Comparison of ENCODE assay signal across 8 mouse cellular contexts in the genomic region with DNA sequence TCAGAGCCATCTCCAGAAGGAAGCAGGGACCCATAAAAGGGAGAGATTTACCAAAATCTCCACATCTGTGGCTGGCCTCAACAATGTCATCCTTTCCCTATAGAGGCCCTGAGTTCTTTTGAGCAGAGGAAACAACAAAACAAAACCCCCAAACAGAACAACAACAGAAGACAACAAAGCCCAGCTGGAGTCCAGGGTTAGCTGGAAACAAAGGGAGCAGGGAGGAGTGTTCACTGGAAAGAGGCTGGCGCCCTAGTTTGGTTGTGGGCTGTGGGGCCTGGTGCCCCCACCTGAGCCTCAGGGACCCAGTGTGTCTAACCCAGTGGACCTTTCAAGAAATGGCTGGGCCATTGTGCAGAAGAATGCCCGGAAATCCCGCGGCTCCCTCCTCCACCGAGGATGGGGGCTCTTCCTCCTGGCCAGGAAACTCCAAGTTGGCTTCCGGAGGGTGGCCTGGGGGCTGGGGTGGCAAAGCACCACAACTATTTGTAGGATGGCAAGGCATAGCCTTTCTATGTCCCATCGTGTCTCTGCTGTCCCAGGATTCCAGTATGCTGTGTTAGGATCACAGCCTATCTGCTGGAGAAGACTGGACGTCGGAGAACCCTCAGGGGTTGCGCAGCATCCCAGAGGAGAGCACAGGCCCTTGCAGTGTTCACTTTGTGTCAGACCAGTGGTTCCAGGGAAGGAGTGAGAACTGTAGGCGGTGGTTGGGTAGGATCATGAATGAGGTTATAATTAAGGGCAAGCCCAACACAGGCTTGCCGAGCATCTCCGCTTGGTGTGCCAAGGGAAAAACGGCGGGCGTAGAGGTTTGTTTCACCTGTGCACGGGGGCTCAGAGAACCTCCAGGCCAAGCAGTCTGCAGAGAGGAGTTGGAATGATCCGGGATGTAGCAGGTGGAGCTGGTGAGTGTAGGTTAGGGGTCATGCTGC. TPM values are rescaled to one million over a fixed set of nuclear protein-coding genes. Genes with fewer than 3 reads are reported as not detected.
DNase-seq lines count a peak whose midpoint lies in the region; ATAC-seq and TF ChIP-seq lines count a peak whose summit lies in the region.

No protein-coding gene starts in this region.

- TF ChIP-seq CTCF in gastrocnemius, adult 2 months (IDR thresholded peaks at IDR 0.05), result no peak

- intact Hi-C loops in gastrocnemius, adult 2 months (cut with DNase I), result no loop called here
- intact Hi-C loops in gastrocnemius, postnatal 36 days (cut with DNase I), result loop anchor here (5.0 kb wide), 1 partner anchor 74 kb away; no protein-coding TSS in a partner anchor

- H3K4me2 ChIP-seq in heart, embryonic 14.5 days (ENCODE audit: low read length), result peak overlapping the region; percentile 86
- H3K4me2 ChIP-seq in midbrain, embryonic 12.5 days (replicated peaks), result peak overlapping the region; percentile 53

- H3K4me1 ChIP-seq in heart, embryonic 14.5 days (ENCODE audit: control insufficient read depth in 2 of 2, insufficient read depth in 2 of 2, low read length in 2 of 2), result peaks cover 0 to 14% of the 10 kb centered on the region in 2 experiments; a peak in 3 of 4 replicates
- peaks cover 21% of the 10 kb centered on the region for H3K4me1 ChIP-seq in limb, embryonic 10.5 days
- H3K4me1 ChIP-seq in midbrain, embryonic 12.5 days, result peaks cover 17% of the 10 kb centered on the region

- peak; percentile 51 for DNase-seq in gastrocnemius, adult 2 months
- DNase-seq in gastrocnemius, adult 18-20 months (ENCODE audit: low spot score), result no peak
- peak; percentile 39 for DNase-seq in limb, embryonic 10.5 days (ENCODE audit: low spot score)
- no peak for DNase-seq in gastrocnemius, postnatal 36 days
- DNase-seq in T-cell, adult 2 months (ENCODE audit: low spot score), result no peak

- no peak overlapping the region for H3K9ac ChIP-seq in heart, embryonic 14.5 days (ENCODE audit: low read length)
- H3K9ac ChIP-seq in midbrain, embryonic 12.5 days (replicated peaks), result no peak overlapping the region

- H3K4me3 ChIP-seq in gastrocnemius, adult 2 months, result peak overlapping the region; percentile 79
- H3K4me3 ChIP-seq in heart, embryonic 14.5 days (ENCODE audit: control insufficient read depth in 1 of 2, insufficient read depth in 1 of 2, low read depth in 1 of 2, low read length in 2 of 2), result peak overlapping the region; percentile 5 to 51; a peak in 1 of 4 replicates
- H3K4me3 ChIP-seq in limb, embryonic 10.5 days, result peak overlapping the region; percentile 51
- H3K4me3 ChIP-seq in midbrain, embryonic 12.5 days, result 0 out of 2 replicates have a peak overlapping the region, but pooled peaks have one; percentile 39

- H3K36me3 ChIP-seq in heart, embryonic 14.5 days (ENCODE audit: control insufficient read depth, insufficient read depth, low read length), result peaks cover 3% of the 10 kb centered on the region; the same call in 1 of the 2 replicates
- H3K36me3 ChIP-seq in limb, embryonic 10.5 days, result peaks cover 19% of the 10 kb centered on the region
- H3K36me3 ChIP-seq in midbrain, embryonic 12.5 days, result peaks cover 13% of the 10 kb centered on the region; the same call in 1 of the 2 replicates

- H3K27ac ChIP-seq in gastrocnemius, adult 2 months, result peak overlapping the region; percentile 85
- peak overlapping the region; percentile 23 to 29; a peak in 3 of 4 replicates for H3K27ac ChIP-seq in heart, embryonic 14.5 days (replicated peaks in 1 of 2; ENCODE audit: control insufficient read depth in 1 of 2, insufficient read depth in 1 of 2, low read depth in 2 of 2, low read length in 2 of 2)
- 0 out of 2 replicates have a peak overlapping the region, but pooled peaks have one; percentile 1 for H3K27ac ChIP-seq in limb, embryonic 10.5 days
- no peak overlapping the region for H3K27ac ChIP-seq in midbrain, embryonic 12.5 days (replicated peaks)

- ATAC-seq in heart, embryonic 14.5 days (ENCODE audit: insufficient number of reproducible peaks, insufficient read depth, low FRiP score, low read depth), result peak; percentile 33; the same call in 1 of the 2 replicates
- no peak for ATAC-seq in midbrain, embryonic 12.5 days (ENCODE audit: low FRiP score, low read depth)
- ATAC-seq in inflammation-experienced regulatory T-cells, adult 6 months, result no peak

- WGBS in heart, embryonic 14.5 days, result 43% methylated on average over 18 of the region's 18 CpGs
- WGBS in limb, embryonic 10.5 days, result 34% methylated on average over 18 of the region's 18 CpGs
- WGBS in midbrain, embryonic 12.5 days, result 24% methylated on average over 18 of the region's 18 CpGs

- H3K9me3 ChIP-seq in heart, embryonic 14.5 days (ENCODE audit: control insufficient read depth, low read length), result 0 out of 2 replicates have a peak, but pooled peaks cover 3% of the 10 kb centered on the region
- H3K9me3 ChIP-seq in limb, embryonic 10.5 days (replicated peaks), result no peaks in the 10 kb centered on the region
- no peaks in the 10 kb centered on the region for H3K9me3 ChIP-seq in midbrain, embryonic 12.5 days

- peaks cover 40% of the 10 kb centered on the region for H3K27me3 ChIP-seq in heart, embryonic 14.5 days (ENCODE audit: control insufficient read depth, insufficient read depth, low read length)
- H3K27me3 ChIP-seq in limb, embryonic 10.5 days (ENCODE audit: low read depth, poor library complexity, severe bottlenecking), result peaks cover 64% of the 10 kb centered on the region
- peaks cover 58% of the 10 kb centered on the region for H3K27me3 ChIP-seq in midbrain, embryonic 12.5 days

RNA-seq across cellular contexts. Expression of gene Cldn5, which starts 0.8 kb away (rescaled TPM):
- 1 to 10 TPM; 5.0 to 9.5 TPM for total RNA-seq in gastrocnemius, adult 2 months (2021)
- total RNA-seq in gastrocnemius, adult 18-20 months (2021), result 1 to 10 TPM; 3.3 to 9.9 TPM
- 19.5 and 22.7 TPM in 2 replicates for polyA plus RNA-seq in heart, embryonic 14.5 days (2014; fragmentation: Nextera tagmentation; extraction: Ambion mirVana)
- polyA plus RNA-seq in limb, embryonic 10.5 days (2016; fragmentation: Nextera tagmentation; extraction: Ambion mirVana), result 18.7 and 21.4 TPM in 2 replicates
- polyA plus RNA-seq in midbrain, embryonic 12.5 days (2016; fragmentation: Nextera tagmentation; extraction: Ambion mirVana), result 34.6 and 39.2 TPM in 2 replicates
- not detected for polyA plus RNA-seq in inflammation-experienced regulatory T-cells, adult 6 months (2017; shearing (Covaris generic))
- total RNA-seq in gastrocnemius, postnatal 36 days (2021), result 10 to 100 TPM in 1 of 2 experiments, 1 to 10 TPM in 1; 9.5 to 13.5 TPM

RNA-seq across cellular contexts. Expression of gene Ufd1, which starts 35.7 kb away (rescaled TPM):
- 10 to 100 TPM; 43.8 to 50.1 TPM for total RNA-seq in gastrocnemius, adult 2 months (2021)
- total RNA-seq in gastrocnemius, adult 18-20 months (2021), result 10 to 100 TPM; 37.7 to 46.0 TPM
- 65.8 and 70.3 TPM in 2 replicates for polyA plus RNA-seq in heart, embryonic 14.5 days (2014; fragmentation: Nextera tagmentation; extraction: Ambion mirVana)
- polyA plus RNA-seq in limb, embryonic 10.5 days (2016; fragmentation: Nextera tagmentation; extraction: Ambion mirVana), result 99.3 and 118 TPM in 2 replicates
- 104 and 107 TPM in 2 replicates for polyA plus RNA-seq in midbrain, embryonic 12.5 days (2016; fragmentation: Nextera tagmentation; extraction: Ambion mirVana)
- polyA plus RNA-seq in inflammation-experienced regulatory T-cells, adult 6 months (2017; shearing (Covaris generic)), result 100 to 1,000 TPM; 119 to 181 (median 138) TPM
- 10 to 100 TPM; 40.3 to 46.4 TPM for total RNA-seq in gastrocnemius, postnatal 36 days (2021)

RNA-seq across cellular contexts. Expression of gene Cdc45, which starts 35.9 kb away (rescaled TPM):
- total RNA-seq in gastrocnemius, adult 2 months (2021), result 1 to 10 TPM; 2.6 TPM
- total RNA-seq in gastrocnemius, adult 18-20 months (2021), result 1 to 10 TPM; 1.8 to 3.4 TPM
- polyA plus RNA-seq in heart, embryonic 14.5 days (2014; fragmentation: Nextera tagmentation; extraction: Ambion mirVana), result 34.1 and 35.7 TPM in 2 replicates
- 82.9 and 88.0 TPM in 2 replicates for polyA plus RNA-seq in limb, embryonic 10.5 days (2016; fragmentation: Nextera tagmentation; extraction: Ambion mirVana)
- 41.3 and 42.1 TPM in 2 replicates for polyA plus RNA-seq in midbrain, embryonic 12.5 days (2016; fragmentation: Nextera tagmentation; extraction: Ambion mirVana)
- polyA plus RNA-seq in inflammation-experienced regulatory T-cells, adult 6 months (2017; shearing (Covaris generic)), result 10 to 100 TPM in 1 of 3 experiments, 1 to 10 TPM in 2; 4.4 to 32.2 (median 6.3) TPM
- 1 to 10 TPM; 1.6 to 2.1 TPM for total RNA-seq in gastrocnemius, postnatal 36 days (2021)

Comparison
In these comparisons a context has a peak if more than half of its experiments do, and no peak if none do; other contexts are left out.
1. DNase-seq: peak in gastrocnemius, adult 2 months (single experiment) and limb, embryonic 10.5 days (single experiment); none in gastrocnemius, adult 18-20 months (single experiment), gastrocnemius, postnatal 36 days (0 of 2) and T-cell, adult 2 months (single experiment).
2. H3K4me3 ChIP-seq: peak in every context shown above with its lines; median percentile 79 in gastrocnemius, adult 2 months; 51 in limb, embryonic 10.5 days; 39 in midbrain, embryonic 12.5 days; 28 in heart, embryonic 14.5 days.
3. RNA of gene Cldn5, which starts 0.8 kb away (polyA plus RNA-seq): 34.6 to 39.2 TPM in midbrain, embryonic 12.5 days, 18.7 to 21.4 TPM in limb, embryonic 10.5 days and 19.5 to 22.7 TPM in heart, embryonic 14.5 days; not detected in inflammation-experienced regulatory T-cells, adult 6 months; every median in the first group is over 10 times any median in the second.